10 mouse cellular contexts compared by ENCODE assay signal in the genomic region with DNA sequence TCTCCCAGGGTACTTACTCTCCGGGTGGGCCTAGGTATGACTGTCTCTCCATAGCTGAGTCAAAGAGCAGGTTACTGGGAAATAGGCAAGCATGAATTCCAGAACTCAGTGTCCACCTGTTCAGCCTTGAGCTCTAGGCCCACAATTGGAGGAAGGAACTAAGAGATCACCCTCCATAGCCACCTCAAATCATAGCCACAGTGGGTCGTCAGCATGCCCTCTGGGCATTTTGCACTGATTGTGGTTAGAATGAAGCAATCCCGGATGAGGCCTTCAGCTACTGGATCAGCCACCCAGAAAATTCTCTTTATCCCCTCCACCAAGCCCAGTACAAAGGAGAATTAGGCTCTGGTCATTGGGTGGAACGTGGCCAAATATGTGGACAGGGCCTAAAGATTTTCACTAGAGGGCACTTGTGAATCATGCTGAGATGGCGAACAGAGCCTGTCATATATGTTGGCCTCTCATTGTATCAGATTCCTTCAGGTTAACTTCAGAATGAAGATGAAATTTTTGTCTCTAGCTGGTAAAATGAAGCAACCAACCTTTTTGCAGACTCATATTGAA.
DNase-seq lines count a peak whose midpoint lies in the region; ATAC-seq and TF ChIP-seq lines count a peak whose summit lies in the region.
"Had no signal": no experiment of that assay in that cellular context is flagged by ENCODE, and none has a peak within 500 bp of the region (broad histone marks: within the 10 kb centered on the region; RNA-seq: fewer than 3 reads in every experiment).

No protein-coding gene starts in this region.

- H3K27ac ChIP-seq in heart, embryonic 12.5 days (ENCODE audit: poor library complexity, severe bottlenecking): no peak overlapping the region
- H3K27ac ChIP-seq in lung, embryonic 14.5 days (ENCODE audit: low read depth): no peak overlapping the region
- peak overlapping the region; percentile 21; the same call in 1 of the 2 replicates for H3K27ac ChIP-seq in midbrain, postnatal 0 days (ENCODE audit: low read depth, low read length)

- no peaks in the 10 kb centered on the region for H3K4me1 ChIP-seq in heart, embryonic 12.5 days (replicated peaks)
- H3K4me1 ChIP-seq in lung, embryonic 14.5 days (ENCODE audit: insufficient read depth): no peaks in the 10 kb centered on the region
- no peaks in the 10 kb centered on the region for H3K4me1 ChIP-seq in midbrain, postnatal 0 days (ENCODE audit: insufficient read depth, low read length)

- H3K9me3 ChIP-seq in heart, embryonic 12.5 days (replicated peaks): no peaks in the 10 kb centered on the region
- H3K9me3 ChIP-seq in lung, embryonic 14.5 days (ENCODE audit: low read depth, low read length): no peaks in the 10 kb centered on the region
- no peaks in the 10 kb centered on the region for H3K9me3 ChIP-seq in midbrain, postnatal 0 days (ENCODE audit: low read length)

- peak; percentile 49 for TF ChIP-seq CTCF in lung, embryonic 14.5 days (IDR thresholded peaks at IDR 0.05; ENCODE audit: low read depth)
- TF ChIP-seq CTCF in midbrain, postnatal 0 days (IDR thresholded peaks at IDR 0.05): peak; percentile 56

- DNase-seq in heart, adult 18-20 months: peak; percentile 14 to 34
- peak; percentile 69 for DNase-seq in lung, embryonic 14.5 days
- no peak for DNase-seq in lung, postnatal 25 days (ENCODE audit: low spot score)
- DNase-seq in adipocyte (ENCODE audit: low spot score): peak; percentile 2
- DNase-seq in midbrain, postnatal 0 days (ENCODE audit: low spot score): peak; percentile 67
- DNase-seq in frontal cortex, postnatal 36 days (ENCODE audit: low spot score in 2 of 2): no peak
- DNase-seq: kidney, adult 2 months; thymus, adult 18-20 months had no signal

- 67% methylated on average over 5 of the region's 5 CpGs for WGBS in heart, embryonic 12.5 days
- 66% methylated on average over 5 of the region's 5 CpGs for WGBS in lung, embryonic 14.5 days
- 43% methylated on average over 5 of the region's 5 CpGs for WGBS in midbrain, postnatal 0 days

- no peak overlapping the region for H3K4me3 ChIP-seq in heart, embryonic 12.5 days
- no peak overlapping the region for H3K4me3 ChIP-seq in lung, embryonic 14.5 days (ENCODE audit: low read depth, low read length)
- H3K4me3 ChIP-seq in midbrain, postnatal 0 days (ENCODE audit: low read depth, low read length): no peak overlapping the region

- no peaks in the 10 kb centered on the region for H3K36me3 ChIP-seq in heart, embryonic 12.5 days
- H3K36me3 ChIP-seq in lung, embryonic 14.5 days (ENCODE audit: insufficient read depth): no peaks in the 10 kb centered on the region
- H3K36me3 ChIP-seq in midbrain, postnatal 0 days (ENCODE audit: insufficient read depth, low read length): no peaks in the 10 kb centered on the region

- H3K27me3 ChIP-seq in heart, embryonic 12.5 days (replicated peaks): peaks cover 5% of the 10 kb centered on the region; the same call in 1 of the 2 replicates
- H3K27me3 ChIP-seq in lung, embryonic 14.5 days (ENCODE audit: insufficient read depth, low read length): no peaks in the 10 kb centered on the region
- H3K27me3 ChIP-seq in midbrain, postnatal 0 days (ENCODE audit: insufficient read depth, low read length): no peaks in the 10 kb centered on the region

- H3K9ac ChIP-seq in heart, embryonic 12.5 days: no peak overlapping the region
- H3K9ac ChIP-seq in lung, embryonic 14.5 days: no peak overlapping the region
- H3K9ac ChIP-seq in midbrain, postnatal 0 days (replicated peaks; ENCODE audit: low read length, poor library complexity, severe bottlenecking): no peak overlapping the region; the same call in 1 of the 2 replicates

- ATAC-seq in heart, embryonic 12.5 days (ENCODE audit: insufficient number of reproducible peaks, low FRiP score): no peak
- no peak for ATAC-seq in lung, embryonic 14.5 days (ENCODE audit: insufficient read depth)
- ATAC-seq in midbrain, postnatal 0 days (ENCODE audit: low FRiP score): no peak

- no peak overlapping the region for H3K4me2 ChIP-seq in heart, embryonic 12.5 days
- no peak overlapping the region for H3K4me2 ChIP-seq in lung, embryonic 14.5 days
- H3K4me2 ChIP-seq in midbrain, postnatal 0 days (ENCODE audit: low read depth, low read length, poor library complexity, severe bottlenecking): no peak overlapping the region
- H3K4me2 ChIP-seq: liver, embryonic 11.5 days had no signal

Comparison
In these comparisons a context has a peak if more than half of its experiments do, and no peak if none do; other contexts are left out.
1. DNase-seq: peak in heart, adult 18-20 months (2 of 2), lung, embryonic 14.5 days (single experiment), adipocyte (single experiment) and midbrain, postnatal 0 days (single experiment); none in lung, postnatal 25 days (single experiment) and frontal cortex, postnatal 36 days (0 of 2).